Mouse (Mus musculus): ENCODE data around the gene Pkn1.

DNA sequence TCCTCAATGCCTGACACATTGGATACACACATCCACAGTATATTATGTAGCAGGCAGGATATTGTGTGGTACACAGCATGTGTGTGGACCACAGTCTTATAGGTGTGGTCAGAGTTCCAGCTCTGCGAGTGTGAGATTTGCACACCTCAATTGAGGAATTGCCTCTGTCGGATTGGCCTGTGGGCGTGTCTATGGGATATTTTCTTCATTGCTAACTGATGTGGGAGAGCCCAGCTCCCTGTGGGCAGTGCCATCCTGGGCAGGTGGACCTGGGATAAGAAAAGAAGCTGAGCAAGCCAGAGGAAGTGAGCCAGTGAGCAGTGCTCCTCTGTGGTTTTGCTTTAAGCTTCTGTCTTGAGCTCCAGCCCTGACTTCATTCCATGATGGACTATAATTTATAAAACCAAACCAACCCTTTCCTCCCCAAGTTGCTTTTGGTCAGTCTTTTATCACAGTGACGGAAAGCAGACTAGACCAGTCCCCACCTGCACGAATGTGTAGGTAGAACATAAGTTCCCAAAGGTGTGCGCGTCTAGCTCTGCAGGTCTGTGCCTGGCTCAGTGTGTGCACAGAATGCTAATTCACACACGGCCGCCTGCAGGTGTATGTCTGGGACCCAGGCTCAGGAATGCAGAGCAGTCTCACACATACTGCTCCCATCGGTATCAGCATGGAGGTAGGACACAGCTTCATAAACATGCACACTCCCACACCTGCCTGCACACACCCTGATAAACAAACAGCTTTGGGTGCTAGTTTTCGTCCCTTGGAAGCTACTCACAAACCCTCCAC is 4.4 kb downstream of the Pkn1 start:
- TF ChIP-seq CTCF (IDR thresholded peaks at IDR 0.05; ENCODE audit: insufficient read depth, low read depth, low read length) (no peak), POLR2A (IDR thresholded peaks at IDR 0.05; ENCODE audit: insufficient read depth, low read depth, low read length) (no peak)
